Mouse (Mus musculus) CH12.LX (cell line): ENCODE results near the gene Snrnp35. TPM values are rescaled to one million over a fixed set of nuclear protein-coding genes. Genes with fewer than 3 reads are reported as not detected.

Experiments used
- DNase-seq: peaks from one replicate; pipeline ENCODE4 v3.0.0-alpha.2; 2013; ENCODE audit errors: extremely low read depth
- H3K27ac ChIP-seq: 2 replicates; pipeline ENCODE4 v1.5.1; 2012; ENCODE audit warnings: low read depth, mild to moderate bottlenecking, control low read depth, moderate library complexity; ENCODE audit not compliant: insufficient read depth
- H3K27me3 ChIP-seq: replicated peaks from 2 replicates; pipeline ENCODE3; 2012; ENCODE audit warnings: inconsistent platforms
- H3K36me3 ChIP-seq, 2 experiments: replicated peaks in 1 of 2; 2 replicates each; pipeline versions ENCODE3 to v1.6.1; 2012; ENCODE audit warnings: inconsistent platforms in 1 of 2, low read length in 1 of 2, mild to moderate bottlenecking in 1 of 2, mixed read lengths in 1 of 2, moderate library complexity in 1 of 2; ENCODE audit not compliant: control insufficient read depth in 1 of 2, insufficient read depth in 1 of 2
- H3K4me1 ChIP-seq, 2 experiments: 2 replicates each; pipeline ENCODE4 v1.6.1; 2012; ENCODE audit warnings: inconsistent platforms in 1 of 2, moderate library complexity in 1 of 2; ENCODE audit not compliant: insufficient read depth in 2 of 2, control insufficient read depth in 1 of 2
- H3K4me2 ChIP-seq: 2 replicates; pipeline ENCODE4 v1.6.1; 2012; ENCODE audit warnings: low read depth, mild to moderate bottlenecking, control low read depth; ENCODE audit not compliant: poor library complexity, insufficient read depth, severe bottlenecking
- H3K4me3 ChIP-seq, 3 experiments: fragments of 150-350 bp in 1 of 3; sonication (generic) in 1 of 3; replicated peaks in 1 of 3; 2 replicates each; pipeline versions ENCODE3 to v1.5.1; 2011 to 2012; ENCODE audit warnings: low read depth in 2 of 3, low read length in 2 of 3, mild to moderate bottlenecking in 2 of 3, moderate library complexity in 2 of 3, control low read depth in 1 of 3, improper control_type of control experiment in 1 of 3, inconsistent platforms in 1 of 3, mixed read lengths in 1 of 3; ENCODE audit not compliant: poor library complexity in 1 of 3
- H3K79me2 ChIP-seq: replicated peaks from 2 replicates; pipeline ENCODE4 v1.6.1; 2012; ENCODE audit warnings: mild to moderate bottlenecking, moderate library complexity; ENCODE audit not compliant: control insufficient read depth, poor library complexity, insufficient read depth, severe bottlenecking; ENCODE audit errors: extremely low read depth
- H3K9ac ChIP-seq: 2 replicates; pipeline ENCODE4 v1.6.1; 2012; ENCODE audit warnings: low read depth, mild to moderate bottlenecking, control low read depth, moderate library complexity; ENCODE audit not compliant: insufficient read depth
- H3K9me3 ChIP-seq: replicated peaks from 2 replicates; pipeline ENCODE3; 2012; ENCODE audit warnings: low read length, inconsistent platforms, mixed read lengths
- BHLHE40 ChIP-seq: IDR thresholded peaks from 2 replicates; pipeline ENCODE4 v1.6.1; 2011; ENCODE audit warnings: mild to moderate bottlenecking, low read depth, low read length, improper control_type of control experiment
- CHD2 ChIP-seq: IDR thresholded peaks from 2 replicates; pipeline ENCODE4 v1.6.1; 2011; ENCODE audit warnings: low read length, improper control_type of control experiment
- CTCF ChIP-seq, 2 experiments: IDR thresholded peaks in 1 of 2; conservative IDR thresholded peaks in 1 of 2; 2 replicates each; pipeline ENCODE4 v1.5.1; 2011 to 2012; ENCODE audit warnings: low read depth in 2 of 2, low read length in 2 of 2, improper control_type of control experiment in 1 of 2, inconsistent platforms in 1 of 2, mild to moderate bottlenecking in 1 of 2, moderate library complexity in 1 of 2
- E2F4 ChIP-seq: IDR thresholded peaks from 2 replicates; pipeline ENCODE4 v1.6.1; 2011; ENCODE audit warnings: low read depth, low read length, improper control_type of control experiment; ENCODE audit not compliant: insufficient replicate concordance
- ELF1 ChIP-seq: IDR thresholded peaks from 2 replicates; pipeline ENCODE4 v1.6.1; 2014; ENCODE audit warnings: low read depth, mild to moderate bottlenecking, inconsistent platforms, low read length, improper control_type of control experiment
- GABPA ChIP-seq: IDR thresholded peaks from 2 replicates; pipeline ENCODE4 v1.6.1; 2012; ENCODE audit warnings: low read depth, low read length, improper control_type of control experiment, inconsistent platforms; ENCODE audit not compliant: insufficient replicate concordance
- HCFC1 ChIP-seq: IDR thresholded peaks from 2 replicates; pipeline ENCODE4 v1.6.1; 2012; ENCODE audit warnings: low read depth, mild to moderate bottlenecking, inconsistent platforms, low read length, improper control_type of control experiment
- JUND ChIP-seq: conservative IDR thresholded peaks from 2 replicates; pipeline ENCODE4 v1.6.1; 2011; ENCODE audit warnings: low read depth, low read length, improper control_type of control experiment
- MEF2A ChIP-seq: IDR thresholded peaks from 2 replicates; pipeline ENCODE4 v1.6.1; 2014; ENCODE audit warnings: low read depth, mild to moderate bottlenecking, inconsistent platforms, low read length, improper control_type of control experiment, borderline replicate concordance
- NELFE ChIP-seq: IDR thresholded peaks from 2 replicates; pipeline ENCODE4 v1.6.1; 2011; ENCODE audit warnings: low read depth, low read length, improper control_type of control experiment
- NRF1 ChIP-seq: IDR thresholded peaks from 2 replicates; pipeline ENCODE4 v1.6.1; 2014; ENCODE audit warnings: low read depth, mild to moderate bottlenecking, inconsistent platforms, low read length, improper control_type of control experiment, moderate library complexity
- POLR2A ChIP-seq: IDR thresholded peaks from 2 replicates; pipeline ENCODE4 v1.6.1; 2011; ENCODE audit warnings: low read depth, mild to moderate bottlenecking, improper control_type of control experiment, low read length
- POLR2AphosphoS2 ChIP-seq: IDR thresholded peaks from 2 replicates; pipeline ENCODE4 v1.6.1; 2011; ENCODE audit warnings: low read depth, low read length, improper control_type of control experiment
- RAD21 ChIP-seq: IDR thresholded peaks from 2 replicates; pipeline ENCODE4 v1.6.1; 2011; ENCODE audit warnings: low read depth, mild to moderate bottlenecking, low read length, improper control_type of control experiment, moderate library complexity
- RCOR1 ChIP-seq: conservative IDR thresholded peaks from 2 replicates; pipeline ENCODE4 v1.6.1; 2012; ENCODE audit warnings: low read depth, mild to moderate bottlenecking, inconsistent platforms, low read length, improper control_type of control experiment
- SIN3A ChIP-seq: IDR thresholded peaks from 2 replicates; pipeline ENCODE4 v1.6.1; 2012; ENCODE audit warnings: low read length, improper control_type of control experiment, inconsistent platforms
- SMC3 ChIP-seq: IDR thresholded peaks from 2 replicates; pipeline ENCODE4 v1.6.1; 2011; ENCODE audit warnings: low read depth, low read length, improper control_type of control experiment
- TCF12 ChIP-seq: IDR thresholded peaks from 2 replicates; pipeline ENCODE4 v1.6.1; 2014; ENCODE audit warnings: low read depth, mild to moderate bottlenecking, inconsistent platforms, low read length, improper control_type of control experiment
- UBTF ChIP-seq: IDR thresholded peaks from 2 replicates; pipeline ENCODE4 v1.6.1; 2012; ENCODE audit warnings: low read depth, mild to moderate bottlenecking, inconsistent platforms, low read length, improper control_type of control experiment, moderate library complexity
- USF1 ChIP-seq: IDR thresholded peaks from 2 replicates; pipeline ENCODE4 v1.6.1; 2014; ENCODE audit warnings: low read depth, mild to moderate bottlenecking, inconsistent platforms, low read length, improper control_type of control experiment
- USF2 ChIP-seq: conservative IDR thresholded peaks from 2 replicates; pipeline ENCODE4 v1.6.1; 2011; ENCODE audit warnings: low read depth, low read length, improper control_type of control experiment
- ZC3H11A ChIP-seq: IDR thresholded peaks from 2 replicates; pipeline ENCODE4 v1.6.1; 2012; ENCODE audit warnings: low read depth, mild to moderate bottlenecking, inconsistent platforms, low read length, improper control_type of control experiment
- ZKSCAN1 ChIP-seq: IDR thresholded peaks from 2 replicates; pipeline ENCODE4 v1.6.1; 2012; ENCODE audit warnings: low read depth, inconsistent platforms, low read length, improper control_type of control experiment, borderline replicate concordance
- ZNF384 ChIP-seq: IDR thresholded peaks from 2 replicates; pipeline ENCODE4 v1.6.1; 2012; ENCODE audit warnings: low read depth, low read length, improper control_type of control experiment, inconsistent platforms
- dilution Hi-C: fragments of 300-500 bp; cut with MboI; formaldehyde crosslinking; loops from 2 replicates; pipeline ENCODE4 v1.14.3; 2020; ENCODE audit warnings: low sequenced_read_pairs; ENCODE audit not compliant: extremely low pct_unique_long_range_greater_than_20kb, extremely low pct_ligation_motif_present
- in situ Hi-C: fragments of 300-500 bp; cut with MboI; formaldehyde crosslinking; loops from 3 replicates; pipeline ENCODE4 v1.14.3; 2019; ENCODE audit warnings: low sequenced_read_pairs, low pct_ligation_motif_present, low pct_unique_long_range_greater_than_20kb, mixed read lengths
- polyA plus RNA-seq: library from polyadenylated mRNA; unstranded; fragments of >175 nt; gene quantifications from 2 replicates; pipeline ENCODE4 v1.2.1, GENCODE M21; 2012; ENCODE audit warnings: low read depth; ENCODE audit not compliant: insufficient read length
- total RNA-seq, 2 experiments: library from RNA; depleted of rRNA; stranded (reverse); fragments of 300-350 nt in 1 of 2; fragments of >200 nt in 1 of 2; gene quantifications; 2 replicates each; pipeline ENCODE4 v1.2.3; 2012 to 2014

Gene Snrnp35
- total and polyA plus RNA-seq, 3 experiments = 13.9 to 29.0 (median 27.4) TPM

GRCm38 (mm10) chr5:124449494-124449893, 33.4 kb upstream of the Snrnp35 start:
- Histone ChIP-seq H3K27me3 (no peaks in the 10 kb centered on the region), H3K4me3 (no peak overlapping the region), H3K4me1 (peaks cover 15 to 73% of the 10 kb centered on the region in 2 experiments), H3K36me3 (peaks cover 63 to 70% of the 10 kb centered on the region in 2 experiments), H3K9ac (peak overlapping the region; percentile 27; the same call in 1 of the 2 replicates), H3K4me2 (peak overlapping the region; percentile 48), H3K9me3 (no peaks in the 10 kb centered on the region), H3K79me2 (peaks cover 90% of the 10 kb centered on the region), H3K27ac (peak overlapping the region; percentile 82)
- in situ Hi-C loops (loop anchor here (25.0 kb wide), 1 partner anchor 413 kb away; the partner anchor contains the start of genes Ccdc92 and Zfp664), dilution Hi-C loops (no loop called here)
- no peak for DNase-seq
- TF ChIP-seq CHD2 (peak; percentile 28; the same call in 1 of the 2 replicates), MEF2A (0 out of 2 replicates have a peak, but pooled peaks have one; percentile 14), SIN3A (peak; percentile 35; the same call in 1 of the 2 replicates), ELF1 (no peak)

- no peak overlapping the region for H3K27ac ChIP-seq
- no peaks in the 10 kb centered on the region for H3K9me3 ChIP-seq
- no peak overlapping the region for H3K9ac ChIP-seq
- H3K36me3 ChIP-seq = peaks cover 68 to 75% of the 10 kb centered on the region in 2 experiments
- H3K27me3 ChIP-seq = no peaks in the 10 kb centered on the region
- peaks cover 15 to 70% of the 10 kb centered on the region in 2 experiments for H3K4me1 ChIP-seq
- H3K4me3 ChIP-seq = no peak overlapping the region
- dilution Hi-C loops (no loop called here), in situ Hi-C loops (no loop called here)
- DNase-seq = no peak
- H3K79me2 ChIP-seq = peaks cover 90% of the 10 kb centered on the region
- TF ChIP-seq POLR2AphosphoS2 = no peak
- TF ChIP-seq RAD21 = no peak
- TF ChIP-seq NELFE = no peak
- no peak overlapping the region for H3K4me2 ChIP-seq
Observed at GRCm38 (mm10) chr5:124450051-124450450, 32.9 kb upstream of the Snrnp35 start.

- dilution Hi-C loops (no loop called here), in situ Hi-C loops (no loop called here)
Observed at GRCm38 (mm10) chr5:124450641-124451340, 32.1 kb upstream of the Snrnp35 start.

More at GRCm38 (mm10) chr5:124450641-124451340, 32.1 kb upstream of the Snrnp35 start:
- Histone ChIP-seq H3K79me2 (peaks cover 87% of the 10 kb centered on the region), H3K27me3 (no peaks in the 10 kb centered on the region), H3K36me3 (peaks cover 74 to 80% of the 10 kb centered on the region in 2 experiments), H3K4me3 (no peak overlapping the region), H3K27ac (no peak overlapping the region), H3K4me2 (no peak overlapping the region), H3K9me3 (no peaks in the 10 kb centered on the region), H3K9ac (no peak overlapping the region), H3K4me1 (peaks cover 15 to 70% of the 10 kb centered on the region in 2 experiments)
- no peak for DNase-seq
- no peak for TF ChIP-seq UBTF
- TF ChIP-seq HCFC1 = no peak
- no peak for TF ChIP-seq POLR2AphosphoS2
- TF ChIP-seq POLR2A = no peak
- no peak for TF ChIP-seq GABPA
- no peak for TF ChIP-seq TCF12
- TF ChIP-seq USF2 = no peak
- no peak for TF ChIP-seq ZC3H11A
- no peak for TF ChIP-seq USF1
- no peak for TF ChIP-seq ELF1
- TF ChIP-seq E2F4 = no peak
- no peak for TF ChIP-seq NRF1
- no peak for TF ChIP-seq SMC3
- no peak for TF ChIP-seq RCOR1
- no peak for TF ChIP-seq JUND
- no peak for TF ChIP-seq CTCF (conservative IDR thresholded peaks at IDR 0.05 in 1 of 2, IDR thresholded peaks at IDR 0.05 in 1 of 2; ENCODE audit: low read depth in 2 of 2, low read length in 2 of 2)
- TF ChIP-seq BHLHE40 = no peak
- no peak for TF ChIP-seq ZKSCAN1
- no peak for TF ChIP-seq SIN3A
- no peak for TF ChIP-seq ZNF384
